Mouse (Mus musculus) lung, postnatal 10 days (tissue): ENCODE data around the gene Cenpk.
A peak's percentile ranks its signal among the peaks of the same experiment; 100 is the strongest.
"Not testable (repeated sequence)": the region's sequence is repeated elsewhere in the genome, so short reads cannot be mapped to it uniquely, and the experiment has no call there.

Experiments used
- DNase-seq: peaks from one replicate; pipeline ENCODE4 v3.0.0; 2021

The Cenpk gene

GRCm38 (mm10) chr13:104228384-104229066, at the start of gene Cenpk, which contains the start of gene Ppwd1:
Cenpk (plus strand) TSS chr13:104228611.
Ppwd1 (minus strand) TSS chr13:104228843.
- peak; percentile 97 for DNase-seq

DNA sequence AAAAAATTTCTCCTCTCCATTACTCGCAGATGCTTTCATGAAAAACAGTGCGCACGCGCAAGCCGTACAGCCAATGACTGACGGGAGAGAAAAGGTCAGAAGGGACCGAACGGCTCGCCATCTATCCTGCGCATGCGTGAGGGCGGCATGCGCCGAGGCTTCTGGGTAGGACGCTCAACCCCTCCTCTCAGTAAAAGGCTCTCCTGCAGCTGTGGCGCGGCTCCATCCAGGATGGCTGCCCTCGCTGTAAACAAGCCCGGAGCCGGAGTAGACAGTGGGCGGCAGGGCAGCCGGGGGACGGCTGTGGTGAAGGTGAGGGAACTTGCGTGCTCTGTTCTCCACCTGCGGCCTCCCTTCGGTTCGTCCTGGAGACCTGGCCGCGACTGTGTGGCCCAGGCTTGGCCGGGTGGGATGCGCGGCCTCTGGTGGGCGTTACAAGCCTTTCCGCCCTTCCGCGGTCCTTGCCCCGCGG, 49.7 kb upstream of the Cenpk start, which contains the start of gene Trim23:
TSS of gene Trim23 (plus strand) at position 148 of the 472 bp plus-strand sequence.
- DNase-seq = peak; percentile 99

GRCm38 (mm10) chr13:104179176-104179888, 49.1 kb upstream of the Cenpk start:
- no peak for DNase-seq

DNA sequence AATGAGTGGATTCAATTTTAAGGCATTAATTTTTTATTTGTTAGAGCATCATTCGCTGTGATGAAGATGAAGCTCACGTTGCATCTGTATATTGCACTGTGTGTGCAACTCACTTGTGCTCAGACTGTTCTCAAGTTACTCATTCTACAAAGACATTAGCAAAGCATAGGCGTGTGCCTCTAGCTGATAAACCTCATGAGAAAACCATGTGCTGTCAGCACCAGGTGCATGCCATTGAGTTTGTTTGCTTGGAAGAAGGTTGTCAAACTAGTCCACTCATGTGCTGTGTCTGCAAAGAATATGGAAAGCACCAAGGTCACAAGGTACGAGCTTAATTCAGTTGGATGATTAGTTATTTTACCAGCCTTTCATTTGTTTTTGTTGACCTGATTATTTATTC, 41.1 kb upstream of the Cenpk start:
- no peak for DNase-seq

GRCm38 (mm10) chr13:104195891-104196290, 32.5 kb upstream of the Cenpk start:
- not testable (repeated sequence) for DNase-seq

- no peak for DNase-seq
Measured at GRCm38 (mm10) chr13:104204313-104204712, 24.1 kb upstream of the Cenpk start.

- no peak for DNase-seq
Measured at GRCm38 (mm10) chr13:104227478-104227877, 933 bp upstream of the Cenpk start.

- DNase-seq = no peak
Measured at GRCm38 (mm10) chr13:104229181-104229580, 770 bp downstream of the Cenpk start.

DNA sequence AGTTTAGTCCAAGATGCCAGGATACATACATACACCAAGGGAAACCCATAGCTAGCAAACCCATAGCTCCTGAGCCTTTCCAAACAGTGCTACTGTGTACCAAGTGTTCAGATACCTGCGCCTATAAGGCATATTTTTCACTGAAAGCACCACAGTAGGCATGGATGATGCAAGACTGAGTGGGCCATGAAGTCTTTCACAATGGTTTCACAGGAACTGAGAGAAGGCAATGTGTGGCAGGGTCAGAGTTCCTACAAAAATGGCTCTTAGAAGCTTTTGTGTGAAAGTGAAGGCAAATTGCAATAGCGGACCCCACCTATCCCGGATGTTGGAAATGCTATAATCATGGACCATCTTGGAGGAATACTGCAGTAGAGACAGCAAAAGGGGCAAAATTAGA, 30.6 kb downstream of the Cenpk start:
- no peak for DNase-seq

- peak; percentile 22 for DNase-seq
Measured at GRCm38 (mm10) chr13:104285031-104285431, 56.6 kb downstream of the Cenpk start.

DNA sequence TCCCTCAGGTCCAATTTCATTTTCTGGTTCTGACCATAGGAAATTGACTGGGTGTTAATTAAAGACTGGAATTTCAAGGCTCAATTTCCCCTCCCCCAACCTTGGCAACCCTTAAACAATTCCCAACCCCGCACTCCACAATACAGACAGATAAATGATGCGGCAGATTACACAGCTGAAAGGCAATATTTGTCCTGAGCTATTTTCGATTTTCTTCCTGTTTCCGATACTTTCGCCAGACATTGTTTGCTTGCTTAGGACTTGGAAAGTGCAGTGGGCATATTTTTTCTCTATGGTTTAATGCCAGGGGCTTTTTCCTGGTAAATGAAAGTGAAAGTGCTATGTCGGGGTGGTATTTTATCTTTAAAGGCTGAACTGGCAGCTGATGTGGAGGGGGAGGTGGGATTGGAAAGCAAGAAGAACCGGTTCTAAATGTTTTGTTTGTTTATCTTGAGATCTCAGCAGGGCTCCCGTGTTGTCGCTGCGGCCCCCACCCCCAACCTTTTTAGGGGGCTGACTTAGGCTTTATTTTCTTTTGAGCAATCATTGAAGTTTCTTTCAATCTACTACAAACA, 57.4 kb downstream of the Cenpk start:
- peak; percentile 55 for DNase-seq

- no peak for DNase-seq
Measured at GRCm38 (mm10) chr13:104286336-104286735, 57.9 kb downstream of the Cenpk start.

GRCm38 (mm10) chr13:104286897-104287309, 58.5 kb downstream of the Cenpk start:
- peak; percentile 96 for DNase-seq

- peak; percentile 16 for DNase-seq
Measured at GRCm38 (mm10) chr13:104287366-104288225, 59.2 kb downstream of the Cenpk start, which contains the start of gene Adamts6. Adamts6 (plus strand) TSS chr13:104287835.

DNA sequence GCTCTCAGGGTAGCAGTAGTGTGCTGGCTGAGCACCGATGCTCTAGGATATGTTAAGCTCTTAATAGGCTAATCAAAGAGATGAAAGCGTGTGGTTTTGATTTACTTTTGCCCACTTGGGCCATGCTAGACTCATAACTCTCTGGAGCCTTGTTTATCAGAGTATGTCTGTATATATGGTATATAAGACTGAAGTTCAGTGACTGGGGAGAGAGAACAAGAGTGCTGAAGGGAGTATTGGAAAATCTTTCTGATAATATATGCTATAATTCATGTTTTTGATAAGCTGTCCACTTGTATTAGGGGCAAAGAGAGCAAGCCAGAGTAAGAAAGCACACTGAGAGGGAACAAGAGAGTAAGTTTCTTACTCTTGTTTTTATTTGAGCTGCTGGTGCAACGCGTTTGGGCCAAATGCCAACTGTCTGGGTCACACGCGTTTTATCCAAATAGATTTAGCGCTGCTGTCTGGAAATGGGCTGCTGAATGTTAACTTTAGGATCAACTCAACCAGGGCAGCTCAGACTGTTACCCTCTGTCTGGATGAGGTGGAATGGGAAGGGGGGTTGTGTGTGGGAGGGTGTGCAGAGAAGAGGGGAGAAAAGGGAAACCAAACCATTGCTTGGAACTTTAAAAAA, 59.9 kb downstream of the Cenpk start:
- DNase-seq = peak; percentile 83

GRCm38 (mm10) chr13:104289176-104289575, 60.8 kb downstream of the Cenpk start:
- no peak for DNase-seq

DNA sequence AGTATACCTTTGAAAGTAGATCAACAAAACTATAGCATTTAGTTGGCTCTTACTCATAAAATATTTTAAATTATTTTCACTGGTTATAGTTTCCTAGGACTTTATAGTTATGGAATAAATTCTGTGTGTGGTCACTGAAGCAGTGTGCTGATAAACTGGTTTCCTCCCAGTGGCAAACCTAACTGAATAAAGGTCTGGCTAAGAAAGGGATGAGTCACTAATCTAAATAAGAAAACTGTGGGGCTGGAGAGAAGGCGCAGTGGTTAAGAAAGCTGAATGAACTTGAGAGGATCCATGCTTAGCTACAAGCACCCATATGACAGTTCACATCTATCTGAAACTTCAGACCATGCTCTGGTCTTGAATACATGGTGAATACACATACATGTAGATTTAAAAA, 67.1 kb downstream of the Cenpk start:
- no peak for DNase-seq
